Mouse (Mus musculus) hindbrain, embryonic 16.5 days (tissue): ENCODE measurements at regions not wholly inside any gene's neighbourhood (a gene's known extent, or its start where the extent isn't known, plus 50 kb on each side); places are given as distances from the start of the nearest gene placed in this dataset.

Experiments used
- ATAC-seq: fragments of 200-750 bp; cut with Nextera tagmentation; 2 replicates; pipeline ENCODE4 v1.8.0; 2017; ENCODE audit warnings: moderate TSS enrichment, moderate library complexity
- H3K27ac ChIP-seq: fragments of 300-500 bp; sonication (generic); 2 replicates; pipeline ENCODE4 v1.5.1; 2014; ENCODE audit warnings: low read depth, mild to moderate bottlenecking, control low read depth, low read length, moderate library complexity
- H3K27me3 ChIP-seq: fragments of 300-500 bp; sonication (generic); replicated peaks from 2 replicates; pipeline ENCODE4 v1.6.1; 2014; ENCODE audit warnings: low read length; ENCODE audit not compliant: control insufficient read depth, insufficient read depth
- H3K36me3 ChIP-seq: fragments of 300-500 bp; sonication (generic); 2 replicates; pipeline ENCODE4 v1.6.1; 2014; ENCODE audit warnings: mild to moderate bottlenecking, low read length, moderate library complexity, mixed read lengths; ENCODE audit not compliant: control insufficient read depth, insufficient read depth
- H3K4me1 ChIP-seq: fragments of 300-500 bp; sonication (generic); 2 replicates; pipeline ENCODE4 v1.6.1; 2014; ENCODE audit warnings: low read depth, low read length; ENCODE audit not compliant: control insufficient read depth, insufficient read depth
- H3K4me2 ChIP-seq: fragments of 300-500 bp; sonication (generic); 2 replicates; pipeline ENCODE4 v1.6.1; 2014; ENCODE audit warnings: mild to moderate bottlenecking, low read length, control low read depth, moderate library complexity
- H3K4me3 ChIP-seq: fragments of 300-500 bp; sonication (generic); 2 replicates; pipeline ENCODE4 v1.5.1; 2014; ENCODE audit warnings: mild to moderate bottlenecking, low read length, control low read depth, moderate library complexity
- H3K9ac ChIP-seq: fragments of 300-500 bp; sonication (generic); 2 replicates; pipeline ENCODE4 v1.6.1; 2014; ENCODE audit warnings: low read depth, mild to moderate bottlenecking, control low read depth, low read length, moderate library complexity
- H3K9me3 ChIP-seq: fragments of 300-500 bp; sonication (generic); 2 replicates; pipeline ENCODE4 v1.6.1; 2014; ENCODE audit warnings: mild to moderate bottlenecking, low read length, moderate library complexity; ENCODE audit not compliant: control insufficient read depth
- WGBS: fragments of 180-500 bp; shearing (Covaris S2); extraction: QIAGEN DNeasy Blood & Tissue Kit; methylation state at CpG from one replicate; pipeline ENCODE4 v1.1.7; 2014; 5-methylcytosine and 5-hydroxymethylcytosine counted together

- Histone ChIP-seq H3K9ac (no peak overlapping the region), H3K27ac (no peak overlapping the region), H3K36me3 (no peaks in the 10 kb centered on the region), H3K4me1 (no peaks in the 10 kb centered on the region), H3K9me3 (no peaks in the 10 kb centered on the region), H3K27me3 (no peaks in the 10 kb centered on the region), H3K4me3 (no peak overlapping the region), H3K4me2 (no peak overlapping the region)
- WGBS: 40% methylated on average over 2 of the region's 2 CpGs
- no peak for ATAC-seq
These were observed 383.5 kb downstream of the Rps29 start for GRCm38 (mm10) chr12:68775503-68775902.

- no peaks in the 10 kb centered on the region for H3K4me1 ChIP-seq
- no peak overlapping the region for H3K4me2 ChIP-seq
- no peaks in the 10 kb centered on the region for H3K9me3 ChIP-seq
- 81% methylated on average over 8 of the region's 8 CpGs for WGBS
- no peaks in the 10 kb centered on the region for H3K36me3 ChIP-seq
- no peak overlapping the region for H3K27ac ChIP-seq
- no peaks in the 10 kb centered on the region for H3K27me3 ChIP-seq
- H3K9ac ChIP-seq: no peak overlapping the region
- ATAC-seq: peak; percentile 79
- H3K4me3 ChIP-seq: no peak overlapping the region
These were observed 384.2 kb downstream of the Rps29 start for GRCm38 (mm10) chr12:68774800-68775199.

- no peaks in the 10 kb centered on the region for H3K4me1 ChIP-seq
- no peak overlapping the region for H3K27ac ChIP-seq
- H3K9ac ChIP-seq: no peak overlapping the region
- ATAC-seq: no peak
- no peak overlapping the region for H3K4me2 ChIP-seq
- H3K27me3 ChIP-seq: no peaks in the 10 kb centered on the region
- no peaks in the 10 kb centered on the region for H3K9me3 ChIP-seq
- no peak overlapping the region for H3K4me3 ChIP-seq
- no peaks in the 10 kb centered on the region for H3K36me3 ChIP-seq
- WGBS: 72% methylated on average over 7 of the region's 7 CpGs
These were observed 400.5 kb downstream of the Rps29 start for GRCm38 (mm10) chr12:68758263-68759020.

- no peak overlapping the region for H3K4me2 ChIP-seq
- H3K27me3 ChIP-seq: no peaks in the 10 kb centered on the region
- H3K9me3 ChIP-seq: no peaks in the 10 kb centered on the region
- no peak overlapping the region for H3K4me3 ChIP-seq
- no peak overlapping the region for H3K27ac ChIP-seq
- H3K4me1 ChIP-seq: no peaks in the 10 kb centered on the region
- WGBS: 20% methylated on average over 2 of the region's 2 CpGs
- no peak for ATAC-seq
- no peak overlapping the region for H3K9ac ChIP-seq
- H3K36me3 ChIP-seq: no peaks in the 10 kb centered on the region
These were observed 430.1 kb downstream of the Rps29 start for GRCm38 (mm10) chr12:68728882-68729281.

GRCm38 (mm10) chr12:68718946-68719345 is 440.0 kb downstream of the Rps29 start:
- Histone ChIP-seq H3K9me3 (no peaks in the 10 kb centered on the region), H3K36me3 (no peaks in the 10 kb centered on the region), H3K27ac (no peak overlapping the region), H3K4me2 (no peak overlapping the region), H3K4me1 (no peaks in the 10 kb centered on the region), H3K4me3 (no peak overlapping the region), H3K27me3 (no peaks in the 10 kb centered on the region), H3K9ac (no peak overlapping the region)
- ATAC-seq: no peak

- no peaks in the 10 kb centered on the region for H3K27me3 ChIP-seq
- no peak overlapping the region for H3K4me3 ChIP-seq
- ATAC-seq: peak; percentile 83
- H3K4me1 ChIP-seq: no peaks in the 10 kb centered on the region; the same call in 1 of the 2 replicates
- no peaks in the 10 kb centered on the region for H3K36me3 ChIP-seq
- 49% methylated on average over 11 of the region's 11 CpGs for WGBS
- no peak overlapping the region for H3K9ac ChIP-seq
- no peak overlapping the region for H3K4me2 ChIP-seq
- no peak overlapping the region for H3K27ac ChIP-seq
- H3K9me3 ChIP-seq: no peaks in the 10 kb centered on the region
These were observed 464.4 kb downstream of the Rps29 start for GRCm38 (mm10) chr12:68694275-68695267.

GRCm38 (mm10) chr12:68688262-68688661 is 470.7 kb downstream of the Rps29 start:
- no peaks in the 10 kb centered on the region for H3K27me3 ChIP-seq
- WGBS: 86% methylated on average over 3 of the region's 3 CpGs
- H3K36me3 ChIP-seq: no peaks in the 10 kb centered on the region
- no peak overlapping the region for H3K4me2 ChIP-seq
- no peak overlapping the region for H3K9ac ChIP-seq
- H3K4me3 ChIP-seq: no peak overlapping the region
- ATAC-seq: no peak
- H3K4me1 ChIP-seq: no peaks in the 10 kb centered on the region
- no peaks in the 10 kb centered on the region for H3K9me3 ChIP-seq
- no peak overlapping the region for H3K27ac ChIP-seq

GRCm38 (mm10) chr12:68683897-68684296 is 475.1 kb downstream of the Rps29 start:
- WGBS: 40% methylated on average over 1 of the region's 1 CpGs
- H3K9me3 ChIP-seq: no peaks in the 10 kb centered on the region
- ATAC-seq: no peak
- no peak overlapping the region for H3K4me2 ChIP-seq
- no peak overlapping the region for H3K9ac ChIP-seq
- no peak overlapping the region for H3K4me3 ChIP-seq
- H3K36me3 ChIP-seq: no peaks in the 10 kb centered on the region
- H3K4me1 ChIP-seq: no peaks in the 10 kb centered on the region
- no peaks in the 10 kb centered on the region for H3K27me3 ChIP-seq
- H3K27ac ChIP-seq: no peak overlapping the region

GRCm38 (mm10) chr12:68683176-68683575 is 475.8 kb downstream of the Rps29 start:
- Histone ChIP-seq H3K36me3 (no peaks in the 10 kb centered on the region), H3K9ac (no peak overlapping the region), H3K27me3 (no peaks in the 10 kb centered on the region), H3K4me1 (no peaks in the 10 kb centered on the region), H3K27ac (no peak overlapping the region), H3K4me3 (no peak overlapping the region), H3K9me3 (no peaks in the 10 kb centered on the region), H3K4me2 (no peak overlapping the region)
- peak; percentile 75 for ATAC-seq
- WGBS: 7% methylated on average over 4 of the region's 4 CpGs
